ENCODE assay signal across 16 mouse cellular contexts in the genomic region with DNA sequence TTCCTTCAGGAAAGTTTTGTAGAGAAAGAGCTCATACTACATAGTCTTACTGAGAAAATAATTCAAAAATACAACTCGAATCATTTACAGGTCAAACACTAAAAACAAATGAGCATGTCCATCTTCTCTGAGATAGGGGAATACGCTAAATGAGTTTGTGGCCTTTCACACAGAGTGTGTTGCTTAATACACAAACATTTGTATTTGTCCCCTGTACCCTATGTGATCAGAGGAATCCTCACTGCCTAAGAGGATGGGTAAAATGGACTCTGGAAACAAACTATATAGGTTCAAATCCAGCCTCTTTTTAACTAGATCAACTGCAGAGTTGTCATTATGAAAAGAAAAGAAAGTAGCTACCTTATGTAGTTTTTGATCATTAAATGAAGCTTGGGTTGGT.
"Had no signal": no experiment of that assay in that cellular context is flagged by ENCODE, and none has a peak within 500 bp of the region (broad histone marks: within the 10 kb centered on the region; RNA-seq: fewer than 3 reads in every experiment).

No protein-coding gene starts in this region.

- H3K36me3 ChIP-seq: neural tube, embryonic 15.5 days; stomach, embryonic 15.5 days had no signal

- H3K27ac ChIP-seq: neural tube, embryonic 13.5 days; neural tube, embryonic 15.5 days; stomach, embryonic 15.5 days; stomach, postnatal 0 days had no signal

- H3K9ac ChIP-seq: neural tube, embryonic 13.5 days; neural tube, embryonic 15.5 days; stomach, embryonic 15.5 days had no signal

- H3K4me3 ChIP-seq: neural tube, embryonic 13.5 days; neural tube, embryonic 15.5 days; stomach, embryonic 15.5 days had no signal

- DNase-seq: retina, postnatal 1 day; right cerebral cortex, adult 18-20 months; right cerebral cortex, postnatal 14 days; right cerebral cortex, postnatal 25 days; right cerebral cortex, postnatal 4 days; spleen, adult 18-20 months; thymus, adult 18-20 months; thymus, adult 2 months; thymus, postnatal 14 days; thymus, postnatal 25 days; thymus, postnatal 36 days; thymus, postnatal 4 days had no signal

- H3K4me2 ChIP-seq: neural tube, embryonic 13.5 days; neural tube, embryonic 15.5 days; stomach, embryonic 15.5 days had no signal

- H3K27me3 ChIP-seq: neural tube, embryonic 13.5 days; neural tube, embryonic 15.5 days; stomach, embryonic 15.5 days had no signal

- H3K9me3 ChIP-seq: neural tube, embryonic 13.5 days; neural tube, embryonic 15.5 days; stomach, embryonic 15.5 days had no signal
